Mouse (Mus musculus) heart, embryonic 10.5 days (tissue): Measurements from ENCODE around the gene Olfr175-ps1. TPM values are rescaled to one million over a fixed set of nuclear protein-coding genes. Genes with fewer than 3 reads are reported as not detected.

ENCODE experiments used
- DNase-seq: peaks from one replicate; pipeline ENCODE4 v3.0.0-alpha.2; 2017; ENCODE audit warnings: low spot score
- H3K27ac ChIP-seq: fragments of 300-500 bp; sonication (generic); 2 replicates; pipeline ENCODE4 v1.5.1; 2016; ENCODE audit warnings: mild to moderate bottlenecking
- H3K27me3 ChIP-seq: fragments of 300-500 bp; sonication (generic); 2 replicates; pipeline ENCODE4 v1.6.1; 2016; ENCODE audit warnings: mild to moderate bottlenecking; ENCODE audit not compliant: poor library complexity, insufficient read depth, severe bottlenecking
- H3K36me3 ChIP-seq: fragments of 300-500 bp; sonication (generic); 2 replicates; pipeline ENCODE4 v1.6.1; 2016; ENCODE audit warnings: mild to moderate bottlenecking, moderate library complexity
- H3K4me1 ChIP-seq: fragments of 300-500 bp; sonication (generic); 2 replicates; pipeline ENCODE4 v1.6.1; 2016; ENCODE audit warnings: mild to moderate bottlenecking
- H3K4me3 ChIP-seq: fragments of 300-500 bp; sonication (generic); 2 replicates; pipeline ENCODE4 v1.5.1; 2016; ENCODE audit warnings: mild to moderate bottlenecking, moderate library complexity
- H3K9me3 ChIP-seq: fragments of 300-500 bp; sonication (generic); 2 replicates; pipeline ENCODE4 v1.6.1; 2016; ENCODE audit warnings: mild to moderate bottlenecking, moderate library complexity
- WGBS: fragments of 180-500 bp; shearing (Covaris S2); methylation state at CpG from one replicate; pipeline ENCODE4 v1.1.7; 2016; 5-methylcytosine and 5-hydroxymethylcytosine counted together
- polyA plus RNA-seq: library from polyadenylated mRNA; unstranded; fragments of >200 nt; fragmentation: Nextera tagmentation; extraction: Ambion mirVana; gene quantifications from 2 replicates; pipeline ENCODE4 v1.2.1, GENCODE M21; 2016

Gene Olfr175-ps1
- not detected in 2 replicates for polyA plus RNA-seq

GRCm38 (mm10) chr16:58826732-58827319 lies at the start of gene Olfr175-ps1:
Gene Olfr175-ps1 (minus strand): TSS chr16:58826782.
- H3K4me3 ChIP-seq: no peak within 1 kb of the TSS
- H3K27ac ChIP-seq: no peak within 1 kb of the TSS
- DNase-seq: no peak
- no peaks in the 10 kb centered on the region for H3K9me3 ChIP-seq
- no peaks in the 10 kb centered on the region for H3K27me3 ChIP-seq
- no peaks in the 10 kb centered on the region for H3K36me3 ChIP-seq
- 72% methylated on average over 1 of the region's 1 CpGs for WGBS
- no peaks in the 10 kb centered on the region for H3K4me1 ChIP-seq

GRCm38 (mm10) chr16:58874668-58875067 lies 48.1 kb upstream of the Olfr175-ps1 start, which contains the start of gene Olfr177:
Gene Olfr177 (minus strand): TSS chr16:58874768.
- Histone ChIP-seq H3K4me1 (no peaks in the 10 kb centered on the region), H3K4me3 (no peak within 1 kb of the TSS), H3K36me3 (no peaks in the 10 kb centered on the region), H3K27ac (no peak within 1 kb of the TSS), H3K27me3 (no peaks in the 10 kb centered on the region), H3K9me3 (no peaks in the 10 kb centered on the region)
- DNase-seq: no peak
- WGBS: 47% methylated on average over 1 of the region's 1 CpGs

GRCm38 (mm10) chr16:58861479-58861878 lies 34.9 kb upstream of the Olfr175-ps1 start:
- no peak for DNase-seq
- Histone ChIP-seq H3K27ac (no peak overlapping the region), H3K9me3 (no peaks in the 10 kb centered on the region), H3K36me3 (no peaks in the 10 kb centered on the region), H3K27me3 (no peaks in the 10 kb centered on the region), H3K4me3 (no peak overlapping the region), H3K4me1 (no peaks in the 10 kb centered on the region)
- 61% methylated on average over 1 of the region's 1 CpGs for WGBS

GRCm38 (mm10) chr16:58860032-58860737 lies 33.6 kb upstream of the Olfr175-ps1 start:
- Histone ChIP-seq H3K9me3 (no peaks in the 10 kb centered on the region), H3K36me3 (no peaks in the 10 kb centered on the region), H3K4me1 (no peaks in the 10 kb centered on the region), H3K27ac (no peak overlapping the region), H3K27me3 (no peaks in the 10 kb centered on the region), H3K4me3 (no peak overlapping the region)
- no peak for DNase-seq
- 68% methylated on average over 2 of the region's 2 CpGs for WGBS

GRCm38 (mm10) chr16:58800168-58800567 lies 26.4 kb downstream of the Olfr175-ps1 start, which contains the start of gene Olfr173:
Gene Olfr173 (minus strand): TSS chr16:58800268.
- H3K27ac ChIP-seq: no peak within 1 kb of the TSS
- WGBS: 63% methylated on average over 2 of the region's 2 CpGs
- no peaks in the 10 kb centered on the region for H3K36me3 ChIP-seq
- no peak for DNase-seq
- no peak within 1 kb of the TSS for H3K4me3 ChIP-seq
- H3K4me1 ChIP-seq: no peaks in the 10 kb centered on the region
- H3K27me3 ChIP-seq: no peaks in the 10 kb centered on the region
- H3K9me3 ChIP-seq: no peaks in the 10 kb centered on the region

Other genes starting within 250 kb of the Olfr175-ps1 start
- gene Gm813, start 209.8 kb downstream of the Olfr175-ps1 start, polyA plus RNA-seq: not detected in 2 replicates
- not detected in 2 replicates for gene E330017A01Rik, start 188.0 kb downstream of the Olfr175-ps1 start, polyA plus RNA-seq
- gene Cpox, start 156.5 kb downstream of the Olfr175-ps1 start, polyA plus RNA-seq: 63.5 and 89.9 TPM in 2 replicates
- not detected in 2 replicates for gene Gpr15, start 107.7 kb downstream of the Olfr175-ps1 start, polyA plus RNA-seq
- gene Cldnd1, start 98.9 kb downstream of the Olfr175-ps1 start, polyA plus RNA-seq: 106 TPM in 2 replicates
- not detected in 2 replicates for gene Olfr172, start 63.6 kb downstream of the Olfr175-ps1 start, polyA plus RNA-seq
- gene Olfr173, start 26.5 kb downstream of the Olfr175-ps1 start, polyA plus RNA-seq: not detected in 2 replicates
- not detected in 2 replicates for gene Olfr177, start 48.0 kb upstream of the Olfr175-ps1 start, polyA plus RNA-seq
- not detected in 2 replicates for gene Olfr178, start 65.3 kb upstream of the Olfr175-ps1 start, polyA plus RNA-seq
- gene Olfr181, start 102.0 kb upstream of the Olfr175-ps1 start, polyA plus RNA-seq: not detected in 2 replicates
- gene Olfr180, start 102.6 kb upstream of the Olfr175-ps1 start, polyA plus RNA-seq: not detected in 2 replicates
- gene Olfr183, start 168.6 kb upstream of the Olfr175-ps1 start, polyA plus RNA-seq: not detected in 2 replicates
- not detected in 2 replicates for gene Olfr186, start 203.5 kb upstream of the Olfr175-ps1 start, polyA plus RNA-seq
- not detected in 2 replicates for gene Olfr187, start 213.0 kb upstream of the Olfr175-ps1 start, polyA plus RNA-seq